Mouse (Mus musculus) megakaryocyte, embryonic 14.5 days (primary cell): ENCODE measurements at regions not wholly inside any gene's neighbourhood (a gene's known extent, or its start where the extent isn't known, plus 50 kb on each side); places are given as distances from the start of the nearest gene placed in this dataset.

ENCODE experiments used
- FLI1 ChIP-seq: IDR thresholded peaks from 2 replicates; pipeline ENCODE4 v1.6.1; 2012; ENCODE audit warnings: low read length, inconsistent platforms, mixed read lengths
- GATA1 ChIP-seq: IDR thresholded peaks from 3 replicates; pipeline ENCODE4 v1.6.1; 2012; ENCODE audit warnings: mixed read lengths, low read length, inconsistent platforms, borderline replicate concordance

- TF ChIP-seq GATA1, result no peak
- TF ChIP-seq FLI1, result no peak
Measured at GRCm38 (mm10) chr12:79883651-79884050, 229.2 kb downstream of the Zfp36l1 start.
